ENCODE assay signal across 9 mouse cellular contexts in the genomic region with DNA sequence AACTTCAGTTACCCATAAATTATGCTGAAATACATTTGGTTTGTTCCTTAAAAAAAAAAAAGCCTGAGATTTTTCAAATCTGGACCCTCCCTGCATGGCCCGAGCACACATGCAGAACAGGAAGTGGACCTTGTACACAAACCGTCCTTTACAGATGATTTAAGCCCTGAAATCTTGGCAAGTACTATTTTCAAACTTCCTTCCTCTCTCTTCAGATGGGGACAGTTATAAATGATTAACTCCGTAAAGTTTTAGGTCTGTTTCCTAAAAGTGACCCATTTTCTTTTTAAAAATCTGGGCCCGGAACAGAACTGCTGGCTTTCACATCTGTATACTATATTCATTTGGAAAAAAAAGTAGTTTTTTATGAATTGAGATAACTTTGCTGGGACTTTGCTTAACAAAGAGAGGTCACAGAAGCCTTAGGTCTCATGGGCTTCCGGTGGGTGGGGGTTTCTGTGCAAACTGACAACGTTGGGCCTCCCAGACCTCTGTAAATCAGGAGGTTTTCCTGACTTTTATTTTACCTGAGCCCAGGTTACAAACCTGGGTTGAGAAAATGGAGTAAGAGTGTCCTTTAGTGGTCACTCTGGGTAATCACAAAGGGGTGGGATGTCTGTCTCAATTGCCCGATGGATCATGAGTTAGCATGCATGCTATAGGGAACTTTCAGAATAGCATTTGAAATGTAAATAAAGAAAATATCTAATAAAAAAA.
DNase-seq lines count a peak whose midpoint lies in the region; ATAC-seq and TF ChIP-seq lines count a peak whose summit lies in the region.
"Had no signal": no experiment of that assay in that cellular context is flagged by ENCODE, and none has a peak within 500 bp of the region (broad histone marks: within the 10 kb centered on the region; RNA-seq: fewer than 3 reads in every experiment).

No protein-coding gene starts in this region.

- no peaks in the 10 kb centered on the region for H3K27me3 ChIP-seq in liver, embryonic 16.5 days (ENCODE audit: control insufficient read depth, insufficient read depth, low read depth, low read length)
- H3K27me3 ChIP-seq in liver, embryonic 12.5 days (replicated peaks), result no peaks in the 10 kb centered on the region
- no peaks in the 10 kb centered on the region for H3K27me3 ChIP-seq in intestine, embryonic 14.5 days (replicated peaks; ENCODE audit: control insufficient read depth, insufficient read depth, low read length)
- H3K27me3 ChIP-seq in hindbrain, embryonic 10.5 days (ENCODE audit: insufficient read depth, poor library complexity, severe bottlenecking), result no peaks in the 10 kb centered on the region
- H3K27me3 ChIP-seq: liver, embryonic 13.5 days had no signal

- no peaks in the 10 kb centered on the region for H3K36me3 ChIP-seq in liver, embryonic 16.5 days (ENCODE audit: control insufficient read depth, insufficient read depth)
- no peaks in the 10 kb centered on the region for H3K36me3 ChIP-seq in liver, embryonic 12.5 days
- no peaks in the 10 kb centered on the region for H3K36me3 ChIP-seq in intestine, embryonic 14.5 days (ENCODE audit: control insufficient read depth, insufficient read depth, low read length)
- H3K36me3 ChIP-seq in hindbrain, embryonic 10.5 days, result no peaks in the 10 kb centered on the region
- H3K36me3 ChIP-seq: liver, embryonic 13.5 days had no signal

- no peaks in the 10 kb centered on the region; the same call in 1 of the 2 replicates for H3K4me1 ChIP-seq in liver, embryonic 16.5 days (ENCODE audit: control insufficient read depth, low read depth, low read length)
- no peaks in the 10 kb centered on the region for H3K4me1 ChIP-seq in liver, embryonic 12.5 days
- peaks cover 32% of the 10 kb centered on the region for H3K4me1 ChIP-seq in bone marrow macrophage, adult 2 months (ENCODE audit: control insufficient read depth, insufficient read depth, low read length)
- 0 out of 2 replicates have a peak, but pooled peaks cover 9% of the 10 kb centered on the region for H3K4me1 ChIP-seq in intestine, embryonic 14.5 days (replicated peaks; ENCODE audit: control insufficient read depth, insufficient read depth, low read length)
- no peaks in the 10 kb centered on the region for H3K4me1 ChIP-seq in hindbrain, embryonic 10.5 days (replicated peaks)
- H3K4me1 ChIP-seq: liver, embryonic 13.5 days had no signal

- H3K27ac ChIP-seq in liver, embryonic 16.5 days (ENCODE audit: low read length), result no peak overlapping the region
- no peak overlapping the region for H3K27ac ChIP-seq in liver, embryonic 12.5 days
- peak overlapping the region; percentile 71 for H3K27ac ChIP-seq in bone marrow macrophage, adult 2 months (ENCODE audit: insufficient read depth, low read depth, low read length)
- H3K27ac ChIP-seq in intestine, embryonic 14.5 days (ENCODE audit: low read depth), result peak overlapping the region; percentile 64
- no peak overlapping the region for H3K27ac ChIP-seq in hindbrain, embryonic 10.5 days
- H3K27ac ChIP-seq: liver, embryonic 13.5 days had no signal

- peak; percentile 55 for TF ChIP-seq CTCF in bone marrow macrophage, adult 2 months (IDR thresholded peaks at IDR 0.05; ENCODE audit: low read depth, low read length)

- H3K9me3 ChIP-seq in liver, embryonic 16.5 days (replicated peaks; ENCODE audit: control insufficient read depth, low read length), result no peaks in the 10 kb centered on the region
- H3K9me3 ChIP-seq in liver, embryonic 12.5 days (replicated peaks), result no peaks in the 10 kb centered on the region
- no peaks in the 10 kb centered on the region for H3K9me3 ChIP-seq in intestine, embryonic 14.5 days (ENCODE audit: control insufficient read depth, low read length)
- H3K9me3 ChIP-seq in hindbrain, embryonic 10.5 days, result no peaks in the 10 kb centered on the region
- H3K9me3 ChIP-seq: liver, embryonic 13.5 days had no signal

- no peak overlapping the region for H3K4me3 ChIP-seq in liver, embryonic 16.5 days (ENCODE audit: low read depth, low read length)
- no peak overlapping the region for H3K4me3 ChIP-seq in liver, embryonic 12.5 days
- no peak overlapping the region for H3K4me3 ChIP-seq in bone marrow macrophage, adult 2 months (ENCODE audit: insufficient read depth, low read length)
- no peak overlapping the region for H3K4me3 ChIP-seq in intestine, embryonic 14.5 days (ENCODE audit: low read depth, low read length)
- H3K4me3 ChIP-seq in hindbrain, embryonic 10.5 days, result no peak overlapping the region
- H3K4me3 ChIP-seq: erythroblast, embryonic 14.5 days; liver, embryonic 13.5 days had no signal

- no peak for TF ChIP-seq POLR2A in bone marrow macrophage, adult 2 months (IDR thresholded peaks at IDR 0.05; ENCODE audit: borderline replicate concordance, low read depth, low read length)

- DNase-seq in intestine, embryonic 14.5 days (ENCODE audit: low spot score), result peak; percentile 60
- DNase-seq in hindbrain, embryonic 10.5 days (ENCODE audit: low spot score), result no peak
- no peak for DNase-seq in gastrocnemius, postnatal 10 days
- DNase-seq: liver, embryonic 13.5 days had no signal

- H3K4me2 ChIP-seq in liver, embryonic 16.5 days (ENCODE audit: low read depth, low read length), result no peak overlapping the region
- H3K4me2 ChIP-seq in liver, embryonic 12.5 days, result no peak overlapping the region
- H3K4me2 ChIP-seq in intestine, embryonic 14.5 days (ENCODE audit: low read length), result no peak overlapping the region
- H3K4me2 ChIP-seq: liver, embryonic 13.5 days had no signal

- H3K9ac ChIP-seq in liver, embryonic 16.5 days (ENCODE audit: low read depth, low read length), result no peak overlapping the region
- H3K9ac ChIP-seq in liver, embryonic 12.5 days, result no peak overlapping the region
- no peak overlapping the region for H3K9ac ChIP-seq in intestine, embryonic 14.5 days (ENCODE audit: low read length)
- H3K9ac ChIP-seq: liver, embryonic 13.5 days had no signal

- WGBS in liver, embryonic 16.5 days (ENCODE audit: insufficient replicate concordance), result 13% methylated on average over 7 of the region's 7 CpGs
- WGBS in liver, embryonic 12.5 days (ENCODE audit: insufficient replicate concordance), result 30% methylated on average over 7 of the region's 7 CpGs
- WGBS in intestine, embryonic 14.5 days, result 13% methylated on average over 7 of the region's 7 CpGs
- 72% methylated on average over 7 of the region's 7 CpGs for WGBS in hindbrain, embryonic 10.5 days

- peak; percentile 48; the same call in 1 of the 2 replicates for ATAC-seq in liver, embryonic 16.5 days (ENCODE audit: low read depth)
- no peak for ATAC-seq in liver, embryonic 12.5 days
- ATAC-seq in intestine, embryonic 14.5 days (replicated peaks; ENCODE audit: low FRiP score, low TSS enrichment, low read depth), result peak; percentile 85
- peak; percentile 71 for ATAC-seq in megakaryocyte, adult 5-6 weeks (ENCODE audit: poor library complexity, severe bottlenecking)

Comparison
In these comparisons a context has a peak if more than half of its experiments do, and no peak if none do; other contexts are left out.
1. H3K27ac ChIP-seq: peak in bone marrow macrophage, adult 2 months (single experiment) and intestine, embryonic 14.5 days (single experiment); none in liver, embryonic 16.5 days (single experiment), liver, embryonic 12.5 days (single experiment) and hindbrain, embryonic 10.5 days (single experiment).